Mouse (Mus musculus): ENCODE data around the gene Mrc1. TPM values are rescaled to one million over a fixed set of nuclear protein-coding genes. Genes with fewer than 3 reads are reported as not detected.

Gene Mrc1
- polyA plus RNA-seq, 2 experiments from 2014 or later = 0.14 TPM; not detected in 1

- ATAC-seq = no peak
Measured at GRCm38 (mm10) chr2:14244668-14245067, 15.5 kb downstream of the Mrc1 start.

- no peak for ATAC-seq
Measured at GRCm38 (mm10) chr2:14249839-14250564, 20.8 kb downstream of the Mrc1 start.

- ATAC-seq = no peak
Measured at GRCm38 (mm10) chr2:14251938-14252337, 22.7 kb downstream of the Mrc1 start.

- ATAC-seq = no peak
Measured at GRCm38 (mm10) chr2:14258345-14258850, 29.2 kb downstream of the Mrc1 start.

- ATAC-seq = no peak
Measured at GRCm38 (mm10) chr2:14262090-14262489, 32.9 kb downstream of the Mrc1 start.

GRCm38 (mm10) chr2:14269160-14269559 lies 40.0 kb downstream of the Mrc1 start:
- ATAC-seq = no peak

GRCm38 (mm10) chr2:14272088-14272487 lies 42.9 kb downstream of the Mrc1 start:
- ATAC-seq = no peak

- ATAC-seq = no peak
Measured at GRCm38 (mm10) chr2:14275796-14276195, 46.6 kb downstream of the Mrc1 start.

- ATAC-seq = no peak
Measured at GRCm38 (mm10) chr2:14279256-14279655, 50.1 kb downstream of the Mrc1 start.

- no peak for ATAC-seq
Measured at GRCm38 (mm10) chr2:14279795-14280194, 50.6 kb downstream of the Mrc1 start.

- ATAC-seq = peak; percentile 68
Measured at GRCm38 (mm10) chr2:14295334-14295733, 66.1 kb downstream of the Mrc1 start.

- ATAC-seq = no peak
Measured at GRCm38 (mm10) chr2:14312505-14313380, 83.6 kb downstream of the Mrc1 start.

- ATAC-seq = no peak
Measured at GRCm38 (mm10) chr2:14315113-14315512, 85.9 kb downstream of the Mrc1 start.

- no peak for ATAC-seq
Measured at GRCm38 (mm10) chr2:14341652-14342308, 112.6 kb downstream of the Mrc1 start.

- ATAC-seq = no peak
Measured at GRCm38 (mm10) chr2:14342309-14342839, 113.2 kb downstream of the Mrc1 start.

Other genes with a start within 250 kb of the Mrc1 start
- not detected for gene Hacd1, start 173.3 kb upstream of the Mrc1 start, polyA plus RNA-seq (2017; shearing (Covaris generic))
- gene Stam, start 155.3 kb upstream of the Mrc1 start, polyA plus RNA-seq (2017; shearing (Covaris generic)) = 10 to 100 TPM; 10.6 to 15.6 TPM
- not detected for gene Tmem236, start 54.9 kb upstream of the Mrc1 start, polyA plus RNA-seq (2017; shearing (Covaris generic))
- not detected for gene Slc39a12, start 158.9 kb downstream of the Mrc1 start, polyA plus RNA-seq (2017; shearing (Covaris generic))